In genomic region chr15:101220905-101221297, GRCm38 (mm10) we compare ENCODE assay signal across 9 mouse cellular contexts. TPM values are rescaled to one million over a fixed set of nuclear protein-coding genes. Genes with fewer than 3 reads are reported as not detected.
DNase-seq lines count a peak whose midpoint lies in the region; ATAC-seq lines count a peak whose summit lies in the region.
"Had no signal": no experiment of that assay in that cellular context is flagged by ENCODE, and none has a peak within 500 bp of the region (broad histone marks: within the 10 kb centered on the region; RNA-seq: fewer than 3 reads in every experiment).

No protein-coding gene starts in this region.

- H3K4me3 ChIP-seq in heart, embryonic 12.5 days, result no peak overlapping the region
- no peak overlapping the region for H3K4me3 ChIP-seq in hindbrain, embryonic 12.5 days

- ATAC-seq in heart, embryonic 12.5 days (ENCODE audit: insufficient number of reproducible peaks, low FRiP score), result no peak
- ATAC-seq in hindbrain, embryonic 12.5 days (ENCODE audit: low FRiP score), result peak; percentile 75

- H3K4me2 ChIP-seq in heart, embryonic 12.5 days, result peak overlapping the region; percentile 66
- H3K4me2 ChIP-seq in hindbrain, embryonic 12.5 days (replicated peaks), result peak overlapping the region; percentile 42

- peaks cover 23% of the 10 kb centered on the region for H3K4me1 ChIP-seq in heart, embryonic 12.5 days (replicated peaks)
- H3K4me1 ChIP-seq in hindbrain, embryonic 12.5 days, result peaks cover 57% of the 10 kb centered on the region

- WGBS in heart, embryonic 12.5 days, result 9% methylated on average over 8 of the region's 8 CpGs
- 6% methylated on average over 8 of the region's 8 CpGs for WGBS in hindbrain, embryonic 12.5 days

- H3K9ac ChIP-seq in heart, embryonic 12.5 days, result no peak overlapping the region
- H3K9ac ChIP-seq in hindbrain, embryonic 12.5 days, result no peak overlapping the region

- no peak for DNase-seq in heart, postnatal 25 days (ENCODE audit: low spot score)
- DNase-seq in MN1 (ENCODE audit: low spot score), result peak; percentile 46
- peak; percentile 60 for DNase-seq in neural tube, embryonic 10.5 days (ENCODE audit: extremely low spot score, low spot score)
- no peak for DNase-seq in spleen, postnatal 14 days (ENCODE audit: low spot score in 2 of 2)
- no peak for DNase-seq in layer of hippocampus, adult 8-10 months (ENCODE audit: low spot score in 2 of 2)
- DNase-seq in thymus, postnatal 36 days, result no peak
- DNase-seq: heart, postnatal 36 days had no signal

- no peaks in the 10 kb centered on the region for H3K9me3 ChIP-seq in heart, embryonic 12.5 days (replicated peaks)
- H3K9me3 ChIP-seq in hindbrain, embryonic 12.5 days (replicated peaks), result no peaks in the 10 kb centered on the region

- intact Hi-C loops in heart, postnatal 25 days (cut with DNase I), result loop anchor here (1.0 to 5.0 kb wide), 3 partner anchors 16 to 96 kb away; partner anchors contain the start of gene Atg101

- H3K36me3 ChIP-seq in heart, embryonic 12.5 days, result no peaks in the 10 kb centered on the region
- no peaks in the 10 kb centered on the region for H3K36me3 ChIP-seq in hindbrain, embryonic 12.5 days

- peaks cover 22% of the 10 kb centered on the region for H3K27me3 ChIP-seq in heart, embryonic 12.5 days (replicated peaks)
- peaks cover 22% of the 10 kb centered on the region for H3K27me3 ChIP-seq in hindbrain, embryonic 12.5 days

- no peak overlapping the region for H3K27ac ChIP-seq in heart, embryonic 12.5 days (ENCODE audit: poor library complexity, severe bottlenecking)
- H3K27ac ChIP-seq in hindbrain, embryonic 12.5 days, result peak overlapping the region; percentile 73

RNA-seq across cellular contexts. Expression of gene Grasp, which starts 3.1 kb away (rescaled TPM):
- 6.6 and 7.3 TPM in 2 replicates for polyA plus RNA-seq in heart, embryonic 12.5 days (2016; fragmentation: Nextera tagmentation; extraction: Ambion mirVana)
- 10 to 100 TPM in 1 of 2 experiments, 1 to 10 TPM in 1; 9.4 to 12.3 TPM for total RNA-seq in heart, postnatal 25 days (2021)
- polyA plus RNA-seq in hindbrain, embryonic 12.5 days (2016; fragmentation: Nextera tagmentation; extraction: Ambion mirVana), result 4.8 and 8.2 TPM in 2 replicates
- total RNA-seq in layer of hippocampus, adult 8-10 months (2022), result 10 to 100 TPM; 57.6 to 64.4 (median 61.9) TPM

RNA-seq across cellular contexts. Expression of gene Nr4a1, which starts 33.2 kb away (rescaled TPM):
- 14.4 and 17.4 TPM in 2 replicates for polyA plus RNA-seq in heart, embryonic 12.5 days (2016; fragmentation: Nextera tagmentation; extraction: Ambion mirVana)
- total RNA-seq in heart, postnatal 25 days (2021), result 1 to 10 TPM; 5.5 to 6.3 TPM
- polyA plus RNA-seq in hindbrain, embryonic 12.5 days (2016; fragmentation: Nextera tagmentation; extraction: Ambion mirVana), result 4.4 and 5.5 TPM in 2 replicates
- total RNA-seq in layer of hippocampus, adult 8-10 months (2022), result 10 to 100 TPM; 50.3 to 89.6 (median 71.5) TPM

RNA-seq across cellular contexts. Expression of gene Acvr1b, which starts 47.0 kb away (rescaled TPM):
- 6.8 TPM in 2 replicates for polyA plus RNA-seq in heart, embryonic 12.5 days (2016; fragmentation: Nextera tagmentation; extraction: Ambion mirVana)
- 10 to 100 TPM; 11.7 to 14.5 TPM for total RNA-seq in heart, postnatal 25 days (2021)
- polyA plus RNA-seq in hindbrain, embryonic 12.5 days (2016; fragmentation: Nextera tagmentation; extraction: Ambion mirVana), result 12.2 and 15.5 TPM in 2 replicates
- total RNA-seq in layer of hippocampus, adult 8-10 months (2022), result 10 to 100 TPM; 81.2 to 96.0 (median 85.4) TPM

Comparison
In these comparisons a context has a peak if more than half of its experiments do, and no peak if none do; other contexts are left out.
1. DNase-seq: peak in MN1 (single experiment) and neural tube, embryonic 10.5 days (single experiment); none in heart, postnatal 25 days (single experiment), spleen, postnatal 14 days (0 of 2), layer of hippocampus, adult 8-10 months (0 of 2) and thymus, postnatal 36 days (0 of 2).
2. RNA of gene Grasp, which starts 3.1 kb away (total RNA-seq): 57.6 to 64.4 TPM in layer of hippocampus, adult 8-10 months; 9.4 to 12.3 TPM in heart, postnatal 25 days; every median in the first group is over 4 times any median in the second.
3. RNA of gene Nr4a1, which starts 33.2 kb away (total RNA-seq): 50.3 to 89.6 TPM in layer of hippocampus, adult 8-10 months; 5.5 to 6.3 TPM in heart, postnatal 25 days; every median in the first group is over 4 times any median in the second.
4. RNA of gene Acvr1b, which starts 47.0 kb away (total RNA-seq): 81.2 to 96.0 TPM in layer of hippocampus, adult 8-10 months; 11.7 to 14.5 TPM in heart, postnatal 25 days; every median in the first group is over 4 times any median in the second.